Mouse (Mus musculus) layer of hippocampus, postnatal 14 days (tissue): ENCODE results near the gene Usp29. TPM values are rescaled to one million over a fixed set of nuclear protein-coding genes. Genes with fewer than 3 reads are reported as not detected.
"Not testable (repeated sequence)": the region's sequence is repeated elsewhere in the genome, so short reads cannot be mapped to it uniquely, and the experiment has no call there.

ENCODE experiments used
- DNase-seq, 2 experiments: peaks; one replicate each; pipeline ENCODE4 v3.0.0; 2021 to 2022; ENCODE audit warnings: low spot score in 2 of 2, mixed read lengths in 1 of 2
- microRNA-seq, 2 experiments: library from miRNA; unstranded; fragments of <30 nt; microRNA quantifications; one replicate each; pipeline ENCODE4 v1.2.0; 2021
- total RNA-seq, 2 experiments: library from RNA; stranded (reverse); gene quantifications; 2 replicates each; pipeline ENCODE4 v1.2.3; 2021

Usp29 gene
- total RNA-seq, 2 experiments from 2014 or later: 33.7 to 37.1 TPM

DNA sequence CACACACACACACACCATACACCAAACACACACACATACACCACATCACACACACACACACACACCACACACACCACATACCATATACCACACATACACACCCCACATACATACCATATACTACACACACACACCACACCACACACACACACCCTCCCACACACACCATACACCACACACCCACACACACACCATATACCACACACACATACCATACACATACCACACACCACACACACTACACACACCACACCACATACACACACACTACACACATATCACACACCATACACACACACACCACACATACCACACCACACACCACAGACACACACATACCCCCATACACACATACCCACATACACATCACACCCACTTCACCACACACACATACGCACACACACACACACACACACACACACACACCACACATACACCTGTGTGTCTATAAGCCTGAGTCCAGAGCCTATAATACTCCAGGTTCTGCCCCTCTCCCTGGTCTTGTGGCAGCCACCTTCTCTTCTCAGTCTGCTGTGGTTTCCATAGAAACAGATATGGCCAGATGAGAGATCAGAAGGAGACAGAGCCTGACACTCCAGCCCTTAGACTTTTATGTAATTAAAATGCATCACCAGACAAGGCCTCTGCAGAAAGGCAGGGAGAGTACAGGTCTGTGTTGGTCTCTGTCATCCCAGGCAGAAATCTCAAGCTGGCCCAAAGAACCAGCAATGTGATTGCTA is 188.9 kb downstream of the Usp29 start:
- no peak for DNase-seq

GRCm38 (mm10) chr7:6923515-6923914 is 193.1 kb downstream of the Usp29 start:
- DNase-seq: peak in 1 of 2 experiments; percentile 43

DNA sequence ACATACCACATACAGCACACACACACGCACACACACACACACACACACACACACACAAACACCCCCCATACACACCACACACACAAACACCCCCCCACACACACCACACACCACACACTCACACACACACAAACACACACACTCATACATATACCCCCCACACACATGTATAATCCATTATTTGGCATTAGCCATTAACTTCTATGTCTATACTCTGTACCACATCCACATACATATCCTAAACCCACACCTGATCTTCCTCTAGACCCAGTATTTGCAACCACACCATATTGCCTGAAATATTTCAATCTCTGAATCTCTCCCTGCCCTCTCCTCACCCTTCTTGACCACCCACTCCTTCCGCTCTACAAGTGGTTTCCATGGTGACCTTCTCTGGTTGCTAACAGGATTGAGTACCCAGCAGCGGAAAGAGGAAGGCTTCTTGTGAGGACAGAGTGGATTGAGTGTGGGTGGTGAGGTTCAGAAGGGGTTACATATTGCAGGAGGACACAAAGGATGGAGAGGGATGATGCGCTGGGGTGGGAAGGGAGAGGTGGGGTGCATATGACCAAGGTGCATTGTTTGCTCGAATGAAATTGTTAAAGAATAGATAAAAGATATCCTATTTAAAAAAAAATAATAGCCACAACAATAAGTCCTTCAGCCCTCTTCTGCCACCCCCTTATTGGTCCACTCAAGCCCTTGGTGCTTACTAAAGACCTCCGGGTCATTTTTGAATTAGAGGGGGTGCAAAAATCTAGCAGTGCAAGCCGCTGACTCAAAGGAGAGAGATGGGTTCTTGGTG is 195.8 kb downstream of the Usp29 start:
- peak in 1 of 2 experiments; percentile 29 for DNase-seq

DNA sequence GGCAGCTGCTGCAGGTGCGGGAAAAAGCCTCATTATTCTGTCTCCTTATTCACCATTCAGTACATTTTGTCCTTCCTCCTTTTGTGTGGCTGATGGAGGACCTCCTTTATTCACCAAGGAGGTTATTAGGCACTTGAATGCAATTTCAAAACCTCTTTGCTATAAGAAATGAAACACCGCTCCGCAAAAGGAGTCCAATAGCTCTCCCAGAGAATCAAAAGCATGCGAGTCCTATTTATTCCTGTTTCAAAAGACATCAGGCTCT is 196.3 kb downstream of the Usp29 start:
- no peak for DNase-seq

GRCm38 (mm10) chr7:6929286-6929685 is 198.9 kb downstream of the Usp29 start:
- no peak for DNase-seq

DNA sequence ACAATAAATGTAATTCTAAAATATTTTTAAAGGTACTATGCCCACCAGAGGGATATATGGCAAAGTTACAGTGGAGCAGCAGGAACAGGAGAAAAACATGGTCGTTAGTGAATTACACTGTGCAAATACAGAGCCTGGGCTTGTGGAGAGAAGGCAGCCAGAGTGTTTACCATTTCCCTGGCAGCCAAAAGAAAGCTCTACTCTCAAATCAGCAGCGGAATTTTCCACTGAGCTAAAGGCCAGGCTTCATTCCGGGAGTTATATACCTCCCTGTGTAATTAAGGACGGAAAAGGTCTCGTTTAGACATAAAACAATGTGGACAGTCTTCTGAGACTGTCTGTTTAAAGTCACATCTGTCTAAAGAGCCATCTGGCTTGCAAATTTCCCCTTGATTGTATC is 204.4 kb downstream of the Usp29 start:
- DNase-seq: no peak

DNA sequence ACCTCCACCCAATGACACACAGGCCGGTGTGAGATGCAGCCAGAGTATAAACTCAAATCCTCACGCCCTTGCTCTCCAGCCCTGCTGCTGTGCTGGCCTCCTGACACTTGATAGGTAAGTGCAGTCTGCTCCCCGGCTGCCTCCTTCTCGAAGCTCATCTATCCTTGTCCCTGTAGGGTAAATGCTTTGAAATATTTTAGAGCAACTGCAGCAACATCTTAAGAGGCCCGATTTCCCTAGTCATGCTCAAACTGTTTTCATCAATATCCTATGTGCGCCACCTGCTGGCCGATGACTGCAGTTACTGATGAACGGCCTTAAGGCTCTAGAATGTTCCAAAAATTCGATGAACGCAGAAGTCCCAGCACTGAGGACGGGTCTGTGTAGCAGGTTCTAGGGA is 206.7 kb downstream of the Usp29 start:
- DNase-seq: peak; percentile 82 to 88

DNA sequence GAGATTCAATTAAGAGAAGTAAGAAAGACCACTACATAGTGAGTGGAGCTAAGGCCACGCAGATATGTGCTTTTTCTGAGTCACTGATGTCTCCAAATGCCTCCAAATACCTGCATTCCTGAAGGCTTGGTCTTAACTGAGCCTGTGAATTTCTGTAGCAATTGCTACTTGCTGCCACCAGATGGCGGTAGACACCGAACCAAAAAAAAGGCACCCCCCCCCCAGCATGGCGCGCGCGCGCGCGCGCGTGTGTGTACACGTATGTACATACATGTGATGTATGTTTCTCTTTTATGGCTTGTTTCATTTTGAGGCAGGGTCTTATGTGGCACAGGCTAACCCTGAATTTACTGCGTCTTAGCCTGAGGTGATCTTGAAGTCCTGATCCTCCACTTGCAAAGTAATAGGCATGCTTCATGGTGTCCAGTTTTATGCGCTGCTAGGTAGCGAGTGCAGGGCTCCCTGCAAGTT is 210.4 kb downstream of the Usp29 start:
- DNase-seq: no peak

GRCm38 (mm10) chr7:6948061-6948460 is 217.7 kb downstream of the Usp29 start:
- DNase-seq: not testable (repeated sequence)

- DNase-seq: no peak
Measured at GRCm38 (mm10) chr7:6956576-6956975, 226.2 kb downstream of the Usp29 start.

DNA sequence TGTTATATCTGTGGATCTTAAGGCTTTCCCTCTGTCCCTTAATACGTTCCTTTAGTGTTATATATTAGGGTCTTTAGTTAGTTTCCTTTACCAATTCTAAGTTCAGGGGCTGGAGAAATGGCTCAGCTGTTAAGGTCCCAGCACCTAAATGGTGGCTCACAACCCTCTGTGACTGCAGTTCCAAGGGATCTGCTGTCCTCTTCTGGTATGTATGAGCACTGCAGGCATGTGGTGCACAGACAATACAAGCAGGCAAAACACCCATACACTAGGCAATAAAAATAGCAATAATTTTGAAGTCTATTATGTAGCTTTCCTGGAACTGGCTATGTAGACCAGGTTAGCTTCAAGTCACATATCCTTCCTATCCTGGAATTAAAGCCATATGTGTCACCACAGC is 228.2 kb downstream of the Usp29 start:
- no peak for DNase-seq

DNA sequence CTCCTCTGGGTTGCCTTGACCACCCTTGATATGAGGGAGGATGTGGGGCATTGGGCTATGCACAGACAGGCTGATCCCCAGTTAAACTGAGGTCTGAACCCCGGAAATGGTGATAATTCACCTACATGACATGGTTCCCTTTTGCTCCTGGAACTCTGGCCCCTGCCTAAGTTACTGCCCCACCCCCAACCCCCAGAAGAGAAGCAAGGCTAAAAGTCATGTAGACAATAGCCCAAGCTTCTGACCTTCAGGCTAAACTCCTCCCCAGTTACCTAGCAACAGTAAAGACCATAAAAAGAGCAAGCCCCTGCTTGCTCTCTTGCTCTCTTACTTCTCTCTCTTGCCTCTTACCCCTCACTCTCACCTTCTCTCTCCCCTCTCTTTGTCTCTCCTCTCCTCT is 243.2 kb downstream of the Usp29 start:
- no peak for DNase-seq

DNA sequence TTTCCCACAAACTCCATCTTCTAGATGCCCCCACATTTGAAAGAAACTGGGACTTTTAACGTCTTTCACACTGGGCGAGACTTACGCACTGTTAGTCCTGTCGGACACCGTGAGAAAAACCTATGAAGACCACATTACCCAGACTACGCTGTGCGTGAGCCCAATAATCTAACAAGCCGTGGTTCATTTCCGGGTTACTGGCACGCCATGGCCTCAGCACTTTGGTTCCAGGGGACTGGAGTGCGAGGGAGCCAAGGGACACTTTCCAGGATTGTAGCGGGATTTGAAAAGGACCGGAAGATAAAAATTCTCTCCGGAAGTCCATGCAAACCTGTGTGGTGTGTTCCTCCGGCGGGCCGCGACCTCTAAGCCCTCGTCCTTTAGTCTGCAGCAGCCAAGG is 246.5 kb downstream of the Usp29 start:
- no peak for DNase-seq

- not testable (repeated sequence) for DNase-seq
Measured at GRCm38 (mm10) chr7:6995251-6995650, 264.9 kb downstream of the Usp29 start, which contains the start of gene Aurkc. Gene Aurkc (plus strand): TSS chr7:6995300.

DNA sequence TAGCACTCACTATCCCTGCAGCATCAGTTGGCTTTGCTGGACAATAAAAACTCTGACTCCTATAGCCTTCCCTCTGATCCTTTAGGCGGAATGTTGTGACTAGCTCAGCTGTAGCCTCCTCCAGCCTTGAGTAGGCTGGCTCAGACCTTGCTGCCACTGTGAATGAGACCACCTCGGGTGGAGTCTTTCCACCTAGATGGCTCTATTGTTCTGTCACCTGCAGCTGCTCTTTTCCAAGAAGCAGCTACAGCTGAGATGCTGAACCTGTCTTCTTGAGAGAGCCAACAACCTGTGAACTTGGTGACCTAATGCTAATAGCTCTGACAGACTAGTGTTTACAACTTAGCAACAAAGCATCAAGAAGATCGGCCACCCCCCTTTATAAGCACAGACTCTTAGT is 268.5 kb downstream of the Usp29 start:
- DNase-seq: not testable (repeated sequence)

DNA sequence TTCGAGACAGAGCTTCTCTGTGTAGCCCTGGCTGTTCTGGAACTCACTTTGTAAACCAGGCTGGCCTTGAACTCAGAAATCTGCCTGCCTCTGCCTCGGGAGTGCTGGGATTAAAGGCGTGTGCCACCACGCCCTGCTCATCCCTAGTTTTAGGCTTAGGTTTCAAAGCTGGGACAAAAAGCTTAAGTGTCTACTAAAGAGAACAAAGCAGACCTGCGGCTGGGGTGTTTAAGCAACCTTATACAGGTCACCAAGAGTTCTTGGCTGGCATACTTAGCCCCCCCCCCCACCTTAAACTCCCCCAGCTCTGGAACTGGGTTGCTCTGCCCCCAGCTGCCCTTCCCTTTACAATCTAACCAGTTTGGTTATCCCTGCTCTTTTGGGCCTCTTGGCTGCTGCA is 275.1 kb downstream of the Usp29 start:
- DNase-seq: not testable (repeated sequence)

Small RNAs within 50 kb of the gene (microRNA-seq; reads per million reads assigned to microRNA genes)
- 1,140 to 1,433 reads per million in 2 experiments for gene Mir3099

Other genes starting within 250 kb of the Usp29 start
- gene Olfr5, start 243.6 kb upstream of the Usp29 start, total RNA-seq: not detected
- not detected for gene Olfr1347, start 230.8 kb upstream of the Usp29 start, total RNA-seq
- not detected for gene Olfr1348, start 221.8 kb upstream of the Usp29 start, total RNA-seq
- not detected for gene Olfr1349, start 207.6 kb upstream of the Usp29 start, total RNA-seq
- not detected for gene Olfr1350, start 165.7 kb upstream of the Usp29 start, total RNA-seq
- gene Zim1, start 34.1 kb upstream of the Usp29 start, total RNA-seq: 1 to 10 TPM; 5.6 to 6.8 TPM
- 100 to 1,000 TPM; 164 to 197 TPM for gene Peg3, start 147 bp upstream of the Usp29 start, total RNA-seq